Mouse (Mus musculus): ENCODE results near the gene Snx29.

DNA sequence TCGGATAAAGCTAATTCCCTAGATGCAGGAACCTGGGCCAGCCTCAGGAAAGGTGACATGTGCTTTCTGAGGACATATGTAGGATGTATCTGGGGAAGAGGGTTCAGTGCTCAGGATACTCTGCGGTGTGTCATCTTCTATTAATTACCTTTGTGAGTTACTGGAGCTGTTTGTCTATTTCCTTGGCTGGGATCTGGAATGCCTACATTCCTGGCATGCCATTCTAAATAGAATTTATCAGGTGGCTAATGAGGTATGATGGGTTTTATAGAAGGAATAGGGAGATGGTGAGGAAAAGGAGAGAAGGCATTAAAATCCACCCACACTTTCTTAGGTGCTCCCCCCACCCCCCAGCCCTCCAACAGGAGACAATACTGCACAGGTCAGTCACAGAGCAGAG, 178.9 kb downstream of the Snx29 start:
- TF ChIP-seq CTCF (IDR thresholded peaks at IDR 0.05; ENCODE audit: borderline replicate concordance, control insufficient read depth, extremely low read depth, insufficient read depth, low read length, poor library complexity) = no peak
- TF ChIP-seq POLR2A (IDR thresholded peaks at IDR 0.05; ENCODE audit: control insufficient read depth, extremely low read depth, insufficient read depth, low read length, poor library complexity) = no peak
